Comparison of ENCODE assay signal across 21 mouse cellular contexts in genomic region chr7:99033838-99034237, GRCm38 (mm10).
DNase-seq lines count a peak whose midpoint lies in the region; ATAC-seq lines count a peak whose summit lies in the region.
"Had no signal": no experiment of that assay in that cellular context is flagged by ENCODE, and none has a peak within 500 bp of the region (broad histone marks: within the 10 kb centered on the region; RNA-seq: fewer than 3 reads in every experiment).

No protein-coding gene starts in this region.

- H3K9ac ChIP-seq in embryonic facial prominence, embryonic 15.5 days, result no peak overlapping the region
- H3K9ac ChIP-seq in kidney, embryonic 16.5 days (replicated peaks; ENCODE audit: low read length), result no peak overlapping the region
- H3K9ac ChIP-seq: forebrain, embryonic 13.5 days; forebrain, postnatal 0 days; hindbrain, embryonic 12.5 days had no signal

- no peak for ATAC-seq in embryonic facial prominence, embryonic 15.5 days (ENCODE audit: insufficient number of reproducible peaks, low FRiP score, low TSS enrichment, low read depth)
- ATAC-seq in kidney, embryonic 16.5 days (ENCODE audit: low FRiP score, low TSS enrichment), result peak; percentile 61; the same call in 1 of the 2 replicates
- ATAC-seq: forebrain, embryonic 13.5 days; forebrain, postnatal 0 days; hindbrain, embryonic 16.5 days; inflammation-experienced regulatory T-cells, adult 6 months had no signal

- no peak for DNase-seq in embryonic facial prominence, embryonic 10.5 days (ENCODE audit: low spot score)
- no peak for DNase-seq in kidney, postnatal 4 days
- DNase-seq in testis, postnatal 14 days (ENCODE audit: low spot score), result peak; percentile 25
- no peak for DNase-seq in testis, postnatal 10 days (ENCODE audit: low spot score)
- no peak for DNase-seq in cerebellum, postnatal 4 days (ENCODE audit: low spot score in 2 of 2)
- DNase-seq: adrenal gland, postnatal 10 days; cerebellum, adult 18-20 months; cerebellum, adult 9-11 months; cerebellum, postnatal 36 days; forebrain, postnatal 0 days; gastrocnemius, postnatal 36 days; heart, adult 11 months; heart, postnatal 10 days; heart, postnatal 4 days had no signal

- H3K27me3 ChIP-seq in embryonic facial prominence, embryonic 15.5 days, result no peaks in the 10 kb centered on the region
- H3K27me3 ChIP-seq in embryonic facial prominence, embryonic 10.5 days (replicated peaks; ENCODE audit: low read depth, poor library complexity, severe bottlenecking), result no peaks in the 10 kb centered on the region
- no peaks in the 10 kb centered on the region for H3K27me3 ChIP-seq in kidney, embryonic 16.5 days (ENCODE audit: insufficient read depth, low read length)
- H3K27me3 ChIP-seq: forebrain, embryonic 13.5 days; hindbrain, embryonic 12.5 days had no signal

- 74% methylated on average over 5 of the region's 5 CpGs for WGBS in embryonic facial prominence, embryonic 15.5 days
- 92% methylated on average over 5 of the region's 5 CpGs for WGBS in embryonic facial prominence, embryonic 10.5 days
- WGBS in kidney, embryonic 16.5 days, result 52% methylated on average over 5 of the region's 5 CpGs

- peaks cover 23% of the 10 kb centered on the region for H3K4me1 ChIP-seq in embryonic facial prominence, embryonic 15.5 days
- H3K4me1 ChIP-seq in embryonic facial prominence, embryonic 10.5 days, result peaks cover 5% of the 10 kb centered on the region; the same call in 1 of the 2 replicates
- H3K4me1 ChIP-seq in kidney, embryonic 16.5 days (ENCODE audit: insufficient read depth, low read length), result 0 out of 2 replicates have a peak, but pooled peaks cover 4% of the 10 kb centered on the region
- H3K4me1 ChIP-seq: forebrain, embryonic 13.5 days; hindbrain, embryonic 12.5 days had no signal

- H3K36me3 ChIP-seq in embryonic facial prominence, embryonic 15.5 days, result no peaks in the 10 kb centered on the region
- H3K36me3 ChIP-seq in embryonic facial prominence, embryonic 10.5 days (replicated peaks), result peaks cover 7% of the 10 kb centered on the region
- H3K36me3 ChIP-seq in kidney, embryonic 16.5 days (ENCODE audit: insufficient read depth, low read length), result 0 out of 2 replicates have a peak, but pooled peaks cover 3% of the 10 kb centered on the region
- H3K36me3 ChIP-seq: hindbrain, embryonic 12.5 days had no signal

- H3K27ac ChIP-seq in embryonic facial prominence, embryonic 15.5 days (replicated peaks), result 0 out of 2 replicates have a peak overlapping the region, but pooled peaks have one; percentile 36
- H3K27ac ChIP-seq in embryonic facial prominence, embryonic 10.5 days (replicated peaks), result no peak overlapping the region
- H3K27ac ChIP-seq in kidney, embryonic 16.5 days (ENCODE audit: low read length), result peak overlapping the region; percentile 79
- H3K27ac ChIP-seq: forebrain, embryonic 13.5 days; heart, embryonic 10.5 days; hindbrain, embryonic 12.5 days had no signal

- no peak overlapping the region for H3K4me2 ChIP-seq in embryonic facial prominence, embryonic 15.5 days (replicated peaks)
- no peak overlapping the region for H3K4me2 ChIP-seq in kidney, embryonic 16.5 days (replicated peaks; ENCODE audit: low read depth, low read length)
- H3K4me2 ChIP-seq: forebrain, embryonic 13.5 days; hindbrain, embryonic 12.5 days had no signal

- no peaks in the 10 kb centered on the region for H3K9me3 ChIP-seq in embryonic facial prominence, embryonic 15.5 days (replicated peaks)
- H3K9me3 ChIP-seq in embryonic facial prominence, embryonic 10.5 days, result no peaks in the 10 kb centered on the region
- no peaks in the 10 kb centered on the region for H3K9me3 ChIP-seq in kidney, embryonic 16.5 days (ENCODE audit: low read length)
- H3K9me3 ChIP-seq: forebrain, embryonic 13.5 days; heart, embryonic 10.5 days; hindbrain, embryonic 12.5 days had no signal

- no peak overlapping the region for H3K4me3 ChIP-seq in embryonic facial prominence, embryonic 15.5 days (replicated peaks)
- H3K4me3 ChIP-seq in embryonic facial prominence, embryonic 10.5 days, result no peak overlapping the region
- no peak overlapping the region for H3K4me3 ChIP-seq in kidney, embryonic 16.5 days (ENCODE audit: low read length)
- H3K4me3 ChIP-seq: forebrain, embryonic 13.5 days; heart, embryonic 10.5 days; hindbrain, embryonic 12.5 days had no signal
